Mouse (Mus musculus): ENCODE measurements at regions not wholly inside any gene's neighbourhood (a gene's known extent, or its start where the extent isn't known, plus 50 kb on each side); places are given as distances from the start of the nearest gene placed in this dataset.
A peak's percentile ranks its signal among the peaks of the same experiment; 100 is the strongest.

DNA sequence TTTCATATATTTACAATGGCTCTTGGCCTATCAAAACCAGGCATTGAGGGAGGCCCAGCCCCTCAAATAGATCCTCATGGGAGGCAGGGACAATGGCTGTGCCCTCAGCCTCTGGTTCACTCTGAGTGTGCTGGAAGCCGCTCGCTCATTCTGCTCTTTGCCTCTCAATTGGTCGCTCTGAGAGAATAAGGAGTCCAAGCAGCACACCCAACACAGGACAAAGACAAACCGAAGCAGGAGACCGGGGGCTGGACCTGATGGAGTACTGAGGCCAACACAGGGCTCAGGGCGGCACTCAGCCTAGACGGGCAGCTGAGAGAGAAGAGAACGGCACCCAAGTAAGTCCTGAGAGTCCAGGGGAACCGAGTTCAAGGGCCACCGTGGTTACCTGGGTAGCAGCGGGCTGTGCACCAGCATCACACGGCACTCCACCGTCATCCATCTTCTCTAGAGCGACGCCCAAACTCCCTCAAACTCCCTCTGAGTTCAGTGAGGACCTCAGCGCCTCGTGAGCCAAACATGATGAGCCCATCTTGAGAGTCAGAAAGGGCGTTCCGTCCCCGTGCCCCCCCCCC is 145.8 kb downstream of the Setd4 start:
- DNase-seq (ENCODE audit: low read depth), result no peak

DNA sequence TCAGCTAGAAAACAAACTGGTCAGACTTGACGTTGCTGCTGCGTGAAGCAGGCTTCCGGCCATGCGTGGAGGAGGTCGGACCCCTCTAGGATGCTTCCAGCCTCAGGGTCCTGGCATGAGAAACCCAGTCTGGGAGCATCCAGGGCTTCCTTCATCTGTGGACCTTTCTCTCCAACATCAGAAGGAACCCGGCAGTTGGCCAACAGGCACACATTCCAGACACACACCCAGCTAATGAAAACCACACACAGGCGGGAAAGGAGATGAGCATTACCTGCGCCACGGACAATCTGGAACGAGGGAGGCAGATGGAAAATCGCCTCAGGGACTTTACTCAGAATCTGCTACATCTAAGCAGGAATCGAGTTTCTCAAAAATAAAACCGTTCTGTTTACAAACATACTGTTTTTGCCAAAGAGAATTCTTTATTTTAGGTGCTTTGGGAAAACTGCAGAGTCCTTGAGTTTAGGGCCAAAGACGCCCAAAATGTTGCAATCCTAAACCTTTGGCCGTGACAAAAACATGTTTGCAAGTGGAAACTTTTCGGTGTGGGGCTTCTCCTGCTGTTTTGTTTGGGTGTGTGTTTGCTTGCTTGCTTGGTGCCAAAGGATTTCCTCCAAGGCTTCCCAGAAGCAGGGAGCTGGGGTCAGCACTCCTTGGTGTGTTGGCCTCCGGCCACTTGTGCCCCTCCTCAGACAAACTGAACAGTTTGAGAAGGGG is 147.0 kb downstream of the Setd4 start:
- DNase-seq (ENCODE audit: low read depth), result no peak

DNA sequence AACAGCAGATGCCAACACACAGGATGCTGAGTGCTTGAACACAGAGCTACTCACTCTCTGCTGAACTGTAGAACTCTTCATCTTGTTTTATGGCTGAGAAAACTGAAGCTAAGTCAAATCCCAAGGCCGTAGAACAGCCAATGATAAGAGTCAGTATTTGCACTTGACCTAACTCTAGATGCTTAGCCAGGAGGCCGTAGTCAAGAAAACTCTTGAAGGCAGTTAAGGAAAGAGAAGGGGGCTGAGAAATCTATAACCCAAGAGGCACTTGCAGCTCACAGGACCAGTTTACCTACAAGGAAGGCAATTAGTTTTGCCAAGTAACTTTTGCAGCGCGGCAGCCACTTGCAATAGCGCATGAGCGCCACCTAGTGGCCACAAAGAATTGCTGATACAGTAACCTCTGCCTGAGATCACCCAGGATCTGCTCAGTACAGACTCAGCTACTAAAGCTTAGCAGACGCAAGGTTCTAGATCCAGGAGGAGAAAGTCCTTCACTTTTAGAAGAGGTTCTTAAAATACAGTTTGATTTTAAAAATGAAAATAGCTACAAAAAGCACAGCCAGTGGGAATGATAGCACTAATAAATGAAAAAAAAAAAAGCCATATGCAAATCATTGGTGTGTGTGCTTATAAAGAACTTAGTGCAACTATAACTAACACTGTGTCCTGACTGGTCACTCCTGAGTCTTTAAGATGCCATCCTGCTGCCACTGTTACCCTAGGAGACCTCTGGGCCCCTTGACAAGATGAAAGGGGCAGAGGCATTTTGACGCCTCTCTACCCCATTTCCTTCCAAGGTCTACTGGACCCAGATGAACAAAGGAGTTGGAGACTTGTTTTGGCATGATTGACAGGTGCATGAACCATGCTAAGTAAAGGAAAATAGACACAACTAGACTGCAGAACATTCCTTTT is 149.5 kb downstream of the Setd4 start:
- DNase-seq (ENCODE audit: low read depth), result peak; percentile 58

DNA sequence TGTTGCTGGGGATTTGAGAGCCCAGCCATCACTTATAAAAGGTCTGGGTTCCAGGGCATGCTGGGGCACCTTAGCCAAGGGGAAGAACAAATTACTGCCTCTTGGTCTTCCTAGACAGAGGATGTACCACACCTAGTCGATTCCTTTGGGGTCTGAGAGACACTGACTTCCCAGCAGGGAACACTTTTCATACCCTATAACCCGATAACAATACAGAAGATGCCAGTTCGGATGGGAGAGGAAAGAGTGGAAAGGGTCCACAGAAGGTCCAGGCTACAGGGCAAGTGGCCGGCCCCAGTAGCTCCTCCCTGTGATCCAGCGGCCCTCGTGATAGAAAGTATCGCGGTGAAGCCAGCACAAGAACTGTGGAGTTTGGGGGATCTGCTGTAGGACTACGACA is 150.8 kb downstream of the Setd4 start:
- no peak for DNase-seq (ENCODE audit: low read depth)

DNA sequence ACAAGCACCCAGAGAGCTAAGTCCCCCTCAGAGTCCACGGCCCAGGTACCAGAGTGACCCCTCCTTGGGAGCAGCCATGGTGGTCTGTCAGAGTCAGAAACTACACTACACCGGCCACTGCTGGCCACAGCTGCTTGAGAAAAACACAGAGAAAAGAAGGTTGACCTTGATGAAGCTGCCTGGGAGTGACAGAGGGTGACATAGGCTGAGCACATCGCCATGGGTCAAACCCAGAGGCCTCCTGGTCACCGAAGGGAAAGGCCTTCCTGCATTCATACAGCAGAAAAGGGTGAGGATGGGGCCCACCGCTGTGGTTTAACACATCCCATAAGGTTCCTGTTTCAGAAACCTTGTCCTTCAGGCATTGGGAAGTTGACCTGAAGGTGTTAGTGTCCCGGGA is 153.0 kb downstream of the Setd4 start:
- no peak for DNase-seq (ENCODE audit: low read depth)

DNA sequence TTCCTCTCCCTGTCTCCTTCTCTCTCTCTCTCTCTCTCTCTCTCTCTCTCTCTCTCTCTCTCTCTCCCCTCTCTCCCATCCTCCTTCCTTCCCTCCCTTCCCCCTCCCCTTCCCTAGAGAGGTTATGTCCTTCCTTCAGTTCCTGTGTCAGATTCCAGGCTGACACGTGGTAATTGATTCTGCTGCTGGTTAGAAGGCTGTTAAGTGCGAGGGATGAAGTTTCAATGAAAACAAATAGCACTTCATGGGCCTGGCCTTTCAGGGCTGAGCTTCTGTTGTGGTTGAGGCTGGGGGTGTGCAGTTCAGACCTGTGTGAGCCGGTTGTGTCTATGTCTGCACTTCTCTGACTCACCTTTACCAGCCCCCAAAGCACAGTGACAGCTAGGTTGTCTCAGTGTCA is 153.9 kb downstream of the Setd4 start:
- no peak for DNase-seq (ENCODE audit: low read depth)

DNA sequence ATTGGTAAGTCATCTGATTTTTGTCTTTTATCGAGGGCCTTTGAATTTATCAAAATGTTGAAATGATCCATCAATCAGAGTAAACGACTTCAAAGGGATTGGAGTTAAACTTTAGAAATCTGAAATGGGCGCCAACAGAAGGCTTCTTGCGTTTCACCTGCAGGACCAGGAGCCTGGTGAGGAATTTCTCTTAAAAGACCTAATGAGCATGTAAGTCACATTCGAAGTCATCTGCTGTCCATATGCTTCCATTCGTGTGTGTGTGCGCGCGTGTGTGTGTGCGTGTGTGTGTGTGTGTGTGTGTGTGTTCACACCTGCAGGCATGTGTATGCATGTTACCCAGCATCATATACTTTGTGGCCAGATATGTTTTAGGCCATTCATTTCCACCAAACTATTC is 155.7 kb downstream of the Setd4 start:
- no peak for DNase-seq (ENCODE audit: low read depth)

DNA sequence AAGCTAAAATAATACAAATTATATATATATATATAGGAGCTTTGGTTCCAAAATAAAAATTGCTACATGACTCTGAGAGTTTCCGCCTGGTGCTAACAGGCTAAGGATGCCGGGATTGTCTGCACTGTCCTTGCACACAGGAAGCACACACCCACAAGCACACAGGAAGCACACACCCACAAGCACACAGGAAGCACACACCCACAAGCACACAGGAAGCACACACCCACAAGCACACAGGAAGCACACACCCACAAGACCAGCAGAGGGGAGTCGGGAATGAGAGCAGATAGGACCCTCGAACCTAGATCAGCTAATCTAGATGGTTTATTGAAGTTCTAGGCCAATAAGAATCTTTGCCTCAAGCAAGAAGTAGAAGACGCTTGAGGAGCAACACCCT is 156.9 kb downstream of the Setd4 start:
- no peak for DNase-seq (ENCODE audit: low read depth)

DNA sequence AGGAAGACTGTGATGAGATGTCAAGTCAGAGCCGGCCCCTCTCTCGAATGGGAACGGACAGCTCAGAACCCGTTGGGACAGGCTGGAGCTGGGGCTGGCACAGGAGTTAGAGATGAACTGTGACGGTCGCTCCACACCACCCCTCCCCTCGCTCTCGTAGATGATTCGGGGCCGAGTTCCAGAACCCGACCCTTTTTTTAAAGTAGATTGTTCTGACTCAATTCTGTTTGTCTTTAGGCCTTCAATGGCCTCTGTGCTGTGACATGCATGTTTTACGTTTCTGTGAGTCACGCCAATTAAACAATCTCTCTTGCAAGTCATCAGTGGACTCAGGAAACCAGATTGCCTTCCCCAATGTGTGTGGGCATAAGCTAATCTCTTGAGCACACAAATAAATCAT is 157.7 kb downstream of the Setd4 start:
- DNase-seq (ENCODE audit: low read depth), result no peak

DNA sequence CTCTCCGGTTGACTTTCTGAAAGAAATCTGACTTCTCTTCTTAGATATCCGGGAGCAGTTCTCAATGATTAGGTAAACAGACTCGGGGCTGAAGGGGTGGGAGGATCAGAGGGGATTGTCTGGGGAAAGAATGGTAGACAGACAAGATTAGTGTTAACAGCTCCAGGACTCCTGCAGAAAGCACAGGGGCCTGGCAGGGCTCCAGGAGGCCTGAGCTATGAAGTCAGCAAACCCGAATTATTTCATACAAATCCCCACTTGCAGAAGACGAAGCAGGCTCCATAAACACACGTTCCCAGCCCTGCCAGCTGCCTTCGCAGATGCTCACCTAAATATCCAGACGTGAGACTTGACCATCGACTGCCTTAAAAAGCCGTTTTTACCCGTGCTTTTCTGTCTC is 161.0 kb downstream of the Setd4 start:
- no peak for DNase-seq (ENCODE audit: low read depth)

DNA sequence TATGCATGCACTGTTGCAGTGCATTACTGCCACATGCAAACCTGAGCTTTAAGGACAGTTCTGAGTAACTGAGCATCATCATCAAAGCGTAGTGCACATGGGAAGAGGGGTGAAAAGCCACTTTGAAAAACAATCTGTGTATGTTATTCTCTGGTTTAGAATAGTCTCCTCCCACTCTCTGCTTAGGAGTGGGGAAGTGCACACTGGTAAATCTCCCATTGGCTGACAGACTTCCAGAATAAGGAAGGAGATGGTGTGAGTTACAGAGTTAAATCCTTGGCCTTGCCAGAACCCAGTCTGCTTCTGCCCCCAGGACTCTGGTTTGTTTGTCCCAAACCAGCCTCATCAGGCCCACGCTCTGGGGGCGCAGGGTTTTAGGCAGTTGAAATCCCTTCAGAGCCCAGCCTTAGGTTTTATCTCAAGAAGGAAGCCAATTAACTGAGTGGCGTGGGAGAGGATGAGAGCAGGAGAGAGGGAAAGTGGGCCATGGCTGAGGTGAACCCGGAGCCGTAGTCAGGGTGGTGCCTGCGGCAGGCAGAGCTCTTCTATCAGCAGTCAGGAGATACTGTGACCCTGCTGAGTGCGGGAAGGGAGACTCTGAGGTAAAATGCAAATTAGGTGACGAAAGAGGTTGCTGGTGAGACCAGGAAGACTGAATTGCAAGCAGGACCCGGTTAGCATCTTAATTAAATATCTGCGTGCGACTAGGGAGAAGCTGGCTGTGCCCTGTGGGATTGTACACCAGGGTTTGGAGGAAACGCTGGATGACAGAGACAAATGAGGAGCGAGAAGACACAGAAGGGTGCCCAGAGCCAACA is 166.0 kb downstream of the Setd4 start:
- DNase-seq (ENCODE audit: low read depth), result no peak

DNA sequence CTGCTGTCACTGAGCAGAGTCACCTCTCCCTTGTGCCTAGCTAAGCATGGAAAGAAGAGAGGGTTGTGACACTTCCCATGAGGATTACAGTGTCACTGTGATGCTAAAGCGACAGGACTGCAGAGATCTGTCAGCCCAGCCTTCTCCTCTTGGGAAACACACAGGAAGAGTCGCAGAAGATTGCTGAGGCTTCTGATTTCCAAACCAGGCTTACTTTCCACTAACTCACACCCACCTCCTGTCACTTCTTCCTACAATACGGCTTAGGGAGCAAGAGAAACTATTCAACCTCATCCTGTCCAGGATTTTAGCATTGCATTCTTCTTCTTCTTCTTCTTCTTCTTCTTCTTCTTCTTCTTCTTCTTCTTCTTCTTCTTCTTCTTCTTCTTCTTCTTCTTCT is 167.1 kb downstream of the Setd4 start:
- DNase-seq (ENCODE audit: low read depth), result no peak

DNA sequence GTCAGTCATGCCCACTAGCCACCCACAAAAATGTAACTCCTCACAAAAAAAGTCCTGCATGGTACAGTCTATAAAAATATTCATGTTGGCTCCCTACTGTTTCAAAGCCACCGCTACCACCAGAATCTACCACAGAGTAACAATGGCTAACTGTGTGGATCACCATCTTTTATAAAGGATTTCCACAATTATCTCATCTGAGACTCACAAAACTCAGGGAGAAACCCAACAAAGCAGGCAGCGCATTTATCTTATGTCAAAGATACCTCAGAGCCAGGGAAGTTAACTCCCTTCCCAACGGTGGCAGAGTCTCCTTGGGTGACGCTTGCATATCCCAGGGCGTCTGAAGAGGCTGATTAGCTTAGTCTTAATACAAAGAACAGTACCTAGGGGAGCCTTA is 172.5 kb downstream of the Setd4 start:
- DNase-seq (ENCODE audit: low read depth), result no peak

DNA sequence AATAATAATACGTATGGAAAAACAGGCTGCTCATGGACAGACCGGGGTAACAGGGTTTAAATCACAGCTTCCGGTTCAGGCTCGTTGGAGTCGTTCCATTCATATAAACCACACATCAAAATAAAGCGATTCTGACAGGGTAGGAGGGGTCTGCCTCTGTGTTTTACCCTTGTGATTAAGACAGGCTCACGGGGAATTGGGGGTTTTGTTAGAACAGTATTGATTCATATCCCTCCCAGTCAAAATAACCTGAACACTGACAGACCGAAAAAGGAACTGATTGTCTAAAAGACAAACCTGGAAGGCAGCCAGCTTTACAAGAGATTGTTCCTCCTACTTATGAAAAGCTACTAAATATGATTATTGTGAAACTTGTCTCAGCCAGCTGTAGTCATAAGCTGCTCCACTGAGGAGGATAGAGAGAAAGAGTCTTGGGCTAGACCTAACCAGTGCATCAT is 174.5 kb downstream of the Setd4 start:
- DNase-seq (ENCODE audit: low read depth), result no peak

DNA sequence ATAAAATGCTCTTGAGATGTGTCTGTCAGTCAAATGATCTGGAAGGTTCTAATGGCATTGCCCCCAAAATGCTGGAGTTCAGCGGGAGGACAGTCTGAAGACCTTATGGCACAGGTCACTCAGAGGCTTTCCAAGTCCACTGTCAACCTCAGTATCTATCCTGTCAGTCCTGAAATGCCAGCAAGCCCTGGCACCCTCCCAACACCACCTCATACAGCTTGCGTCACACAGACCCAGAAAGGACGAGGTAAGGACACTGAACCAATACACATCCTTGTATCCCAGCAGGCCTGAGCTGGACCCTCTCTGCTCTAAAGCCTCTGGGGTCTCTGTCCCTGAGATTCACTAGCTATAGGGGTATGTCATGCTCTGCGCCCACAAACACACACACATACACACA is 176.6 kb downstream of the Setd4 start:
- DNase-seq (ENCODE audit: low read depth), result no peak

DNA sequence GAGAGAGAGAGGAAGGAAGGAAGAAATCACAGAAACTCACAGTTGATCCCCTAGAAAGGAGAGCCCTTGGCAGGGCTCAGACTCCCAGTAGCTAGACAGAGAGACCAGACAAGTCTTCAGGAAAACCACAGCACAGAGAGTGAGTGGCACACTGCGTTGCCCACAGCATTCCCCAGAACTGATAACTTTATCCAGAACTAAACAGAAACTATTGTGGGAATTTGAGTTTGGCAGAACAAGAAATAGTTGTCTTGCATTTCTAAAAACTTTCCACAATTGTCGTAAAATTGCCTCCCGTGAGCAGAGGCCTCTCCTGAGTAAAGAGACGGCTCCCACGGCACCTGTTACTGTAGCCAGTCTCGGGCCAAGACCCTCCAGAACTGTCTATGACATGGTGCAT is 178.1 kb downstream of the Setd4 start:
- no peak for DNase-seq (ENCODE audit: low read depth)

DNA sequence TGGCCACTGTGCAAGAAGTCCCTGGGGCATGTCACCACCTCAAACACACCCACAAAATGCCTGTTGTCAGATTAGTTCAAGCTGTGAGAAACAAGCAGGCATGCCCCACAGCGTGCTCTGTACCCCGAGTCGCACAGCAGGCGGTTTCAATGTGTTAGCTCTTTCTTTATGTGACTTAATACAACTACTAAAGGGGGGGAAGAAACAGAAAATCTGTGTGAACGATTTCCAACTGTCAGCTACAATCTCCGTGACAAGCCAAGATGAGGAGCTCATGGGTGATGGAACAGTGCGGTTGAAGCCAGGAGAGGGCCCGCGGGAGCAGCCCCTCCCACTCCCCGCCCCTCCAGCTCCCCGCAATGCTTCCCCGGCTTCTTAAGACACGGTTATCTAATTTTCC is 180.7 kb downstream of the Setd4 start:
- DNase-seq (ENCODE audit: low read depth), result no peak

DNA sequence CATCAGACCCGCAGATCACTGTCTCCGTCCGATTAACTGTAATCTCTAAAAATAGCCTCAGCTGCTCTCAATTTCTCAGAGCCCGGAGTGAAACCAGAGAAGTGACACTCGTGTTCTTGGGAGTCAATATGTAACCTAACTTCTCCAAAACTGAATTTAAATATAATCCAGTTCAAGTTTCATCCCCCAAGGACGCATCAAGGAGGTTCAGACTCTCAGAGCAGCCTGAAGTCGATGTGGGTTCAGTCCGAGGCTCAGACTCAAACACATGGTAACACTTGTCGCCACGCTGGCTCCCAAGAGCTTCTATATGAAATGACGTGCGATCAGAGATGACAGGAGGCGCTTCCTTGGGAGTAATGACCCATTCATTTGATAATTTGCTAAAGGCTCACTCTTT is 181.6 kb downstream of the Setd4 start:
- no peak for DNase-seq (ENCODE audit: low read depth)

DNA sequence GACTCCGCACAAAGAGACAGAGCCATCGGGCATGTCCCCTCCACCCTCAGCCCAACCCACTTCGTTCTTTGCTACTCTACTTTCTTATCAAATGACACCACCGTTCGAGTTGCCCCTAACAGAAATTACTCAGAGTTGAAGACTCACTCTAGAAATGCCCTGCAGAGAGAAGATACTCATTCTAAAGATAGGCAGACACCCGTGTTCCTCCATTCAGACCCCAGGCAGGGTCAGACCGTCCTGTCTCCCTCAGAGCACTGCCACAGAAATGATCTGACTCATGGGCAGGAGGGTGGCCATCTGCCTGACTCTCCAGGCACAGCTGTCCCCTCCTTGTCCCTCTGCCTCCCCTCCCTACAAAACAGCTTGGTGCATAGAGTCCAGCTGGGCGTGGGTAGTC is 185.6 kb downstream of the Setd4 start:
- DNase-seq (ENCODE audit: low read depth), result peak; percentile 58

DNA sequence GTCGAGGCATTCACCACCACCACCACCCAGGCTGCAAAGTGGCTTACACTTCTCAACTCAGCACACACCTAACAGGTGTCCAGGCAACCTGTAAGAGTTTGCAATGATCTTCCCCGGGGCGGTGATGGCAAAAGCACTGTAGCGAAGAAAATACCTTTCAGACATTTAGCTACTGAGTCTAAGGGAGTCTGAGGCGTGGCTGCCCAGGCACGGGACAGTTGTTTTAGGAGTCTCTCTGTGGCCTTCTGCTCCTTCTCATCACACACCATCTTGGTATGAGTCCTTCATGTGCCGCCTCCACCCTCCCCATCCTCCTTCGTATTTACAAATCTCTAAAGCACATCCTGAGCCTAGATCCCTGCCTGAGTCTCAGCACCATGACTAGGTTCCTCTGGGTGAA is 186.0 kb downstream of the Setd4 start:
- no peak for DNase-seq (ENCODE audit: low read depth)

DNA sequence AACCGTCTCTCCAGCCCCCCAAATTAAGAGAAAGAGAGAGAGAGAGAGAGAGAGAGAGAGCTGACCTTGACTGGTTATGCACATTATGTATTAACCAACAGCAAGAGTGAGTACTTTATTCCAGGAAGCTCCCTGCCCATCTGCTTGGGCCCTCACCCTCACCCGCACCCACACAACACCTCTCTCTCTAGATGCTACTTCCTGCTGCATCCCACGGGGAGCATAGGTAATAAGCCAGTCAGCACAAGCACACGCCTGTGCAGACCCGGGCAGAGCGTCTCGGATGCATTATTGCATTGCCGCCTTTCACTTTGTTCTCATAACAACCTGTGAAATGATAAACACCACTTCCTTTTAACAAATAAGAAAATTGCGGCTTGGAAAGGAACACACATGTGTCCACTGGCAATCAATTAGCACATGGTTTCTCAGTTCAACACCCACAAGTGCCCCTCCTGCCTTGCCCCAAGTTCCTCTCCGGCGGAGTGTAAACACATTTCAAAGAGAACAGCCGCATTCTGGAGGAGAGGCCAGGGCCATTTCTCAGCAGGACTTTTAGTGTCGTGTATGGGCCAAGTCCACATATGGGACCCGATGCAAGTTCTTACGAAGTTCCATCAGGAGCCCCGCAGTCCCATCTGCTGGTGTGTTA is 211.7 kb downstream of the Setd4 start:
- no peak for DNase-seq (ENCODE audit: low read depth)

Measured in c-Kit-positive CD71-positive TER-119-negative erythroid progenitor cells, embryonic 14.5 days (primary cell).